36 mouse cellular contexts compared by ENCODE assay signal in genomic region chr1:107422487-107422886, GRCm38 (mm10). TPM values are rescaled to one million over a fixed set of nuclear protein-coding genes. Genes with fewer than 3 reads are reported as not detected.
"Had no signal": no experiment of that assay in that cellular context is flagged by ENCODE, and none has a peak within 500 bp of the region (broad histone marks: within the 10 kb centered on the region; RNA-seq: fewer than 3 reads in every experiment).

No protein-coding gene starts in this region.

- H3K9ac ChIP-seq: heart, embryonic 12.5 days; hindbrain, embryonic 13.5 days; hindbrain, embryonic 15.5 days; kidney, embryonic 15.5 days; limb, embryonic 13.5 days; limb, embryonic 15.5 days; liver, embryonic 12.5 days; liver, embryonic 14.5 days had no signal

- H3K4me2 ChIP-seq: heart, embryonic 12.5 days; hindbrain, embryonic 13.5 days; hindbrain, embryonic 15.5 days; kidney, embryonic 15.5 days; limb, embryonic 13.5 days; limb, embryonic 15.5 days; liver, embryonic 12.5 days had no signal

- H3K36me3 ChIP-seq: heart, embryonic 12.5 days; hindbrain, embryonic 10.5 days; hindbrain, embryonic 13.5 days; hindbrain, embryonic 15.5 days; kidney, embryonic 15.5 days; limb, embryonic 13.5 days; limb, embryonic 15.5 days; liver, embryonic 12.5 days had no signal

- H3K9me3 ChIP-seq: heart, embryonic 12.5 days; hindbrain, embryonic 10.5 days; hindbrain, embryonic 13.5 days; hindbrain, embryonic 15.5 days; kidney, embryonic 15.5 days; limb, embryonic 13.5 days; limb, embryonic 15.5 days; liver, embryonic 12.5 days had no signal

- DNase-seq: gastrocnemius, postnatal 14 days; gastrocnemius, postnatal 36 days; heart, adult 11 months; heart, adult 2 months; heart, postnatal 10 days; heart, postnatal 4 days; kidney, adult 11 months; kidney, adult 2 months; kidney, postnatal 14 days; kidney, postnatal 36 days; layer of hippocampus, adult 9-11 months; layer of hippocampus, postnatal 36 days; left cerebral cortex, postnatal 4 days had no signal

- H3K27me3 ChIP-seq: heart, embryonic 12.5 days; hindbrain, embryonic 13.5 days; hindbrain, embryonic 15.5 days; kidney, embryonic 15.5 days; limb, embryonic 13.5 days; limb, embryonic 15.5 days; liver, embryonic 12.5 days had no signal

- H3K27ac ChIP-seq: heart, adult 2 months; hindbrain, embryonic 10.5 days; hindbrain, embryonic 13.5 days; hindbrain, embryonic 15.5 days; hindbrain, postnatal 0 days; kidney, embryonic 15.5 days; kidney, postnatal 0 days; limb, embryonic 13.5 days; limb, embryonic 15.5 days; liver, embryonic 12.5 days; liver, embryonic 14.5 days had no signal

- ATAC-seq: hindbrain, postnatal 0 days; intestine, embryonic 16.5 days; liver, embryonic 12.5 days had no signal

- H3K4me1 ChIP-seq: heart, embryonic 12.5 days; hindbrain, embryonic 10.5 days; hindbrain, embryonic 13.5 days; hindbrain, embryonic 15.5 days; kidney, embryonic 15.5 days; limb, embryonic 13.5 days; limb, embryonic 15.5 days; liver, embryonic 12.5 days had no signal

- H3K4me3 ChIP-seq: heart, adult 2 months; heart, embryonic 12.5 days; hindbrain, embryonic 10.5 days; hindbrain, embryonic 13.5 days; hindbrain, embryonic 15.5 days; kidney, embryonic 15.5 days; limb, embryonic 13.5 days; limb, embryonic 15.5 days; liver, embryonic 12.5 days had no signal

RNA-seq across cellular contexts. Expression of gene Serpinb7, which starts 23.0 kb away (rescaled TPM):
- total RNA-seq: gastrocnemius, postnatal 14 days; gastrocnemius, postnatal 36 days; heart, adult 2 months; heart, postnatal 10 days; heart, postnatal 25 days; heart, postnatal 4 days; hindbrain, postnatal 0 days; layer of hippocampus, postnatal 14 days; layer of hippocampus, postnatal 36 days; left cerebral cortex, adult 18-20 months; left cerebral cortex, adult 8-10 months; left cerebral cortex, postnatal 25 days; left cerebral cortex, postnatal 4 days had no signal
- polyA plus RNA-seq: gonadal fat pad, adult 2 months; heart, adult 2 months; heart, embryonic 12.5 days; heart, embryonic 14.5 days; hindbrain, embryonic 13.5 days; intestine, embryonic 14.5 days; kidney, adult 2 months; kidney, embryonic 15.5 days; kidney, postnatal 0 days; large intestine, adult 2 months; limb, embryonic 11.5 days; liver, adult 2 months; liver, embryonic 12.5 days; liver, embryonic 14.5 days had no signal
